Mouse (Mus musculus) limb, embryonic 12.5 days (tissue): Measurements from ENCODE around the gene Olfr665. TPM values are rescaled to one million over a fixed set of nuclear protein-coding genes. Genes with fewer than 3 reads are reported as not detected.

Experiments used
- polyA plus RNA-seq: library from polyadenylated mRNA; unstranded; fragments of >200 nt; fragmentation: Nextera tagmentation; extraction: Ambion mirVana; gene quantifications from 2 replicates; pipeline ENCODE4 v1.2.1, GENCODE M21; 2016

The Olfr665 gene
- polyA plus RNA-seq, 1 experiment from 2014 or later, result not detected

Other genes with a start within 250 kb of the Olfr665 start
- gene Olfr658, start 230.7 kb upstream of the Olfr665 start, polyA plus RNA-seq, result 0.06 TPM in 1 of 2 replicates, not detected in the other
- not detected in 2 replicates for gene Olfr659, start 211.3 kb upstream of the Olfr665 start, polyA plus RNA-seq
- not detected in 2 replicates for gene Olfr661, start 191.5 kb upstream of the Olfr665 start, polyA plus RNA-seq
- not detected in 2 replicates for gene Usp17le, start 100.6 kb upstream of the Olfr665 start, polyA plus RNA-seq
- gene Usp17lb, start 35.4 kb upstream of the Olfr665 start, polyA plus RNA-seq, result not detected in 2 replicates
- gene Usp17la, start 21.0 kb upstream of the Olfr665 start, polyA plus RNA-seq, result not detected in 2 replicates
- gene Olfr666, start 17.9 kb downstream of the Olfr665 start, polyA plus RNA-seq, result not detected in 2 replicates
- gene Olfr667, start 43.5 kb downstream of the Olfr665 start, polyA plus RNA-seq, result not detected in 2 replicates
- not detected in 2 replicates for gene Olfr668, start 50.0 kb downstream of the Olfr665 start, polyA plus RNA-seq
- gene Olfr669, start 56.2 kb downstream of the Olfr665 start, polyA plus RNA-seq, result not detected in 2 replicates
- gene Olfr670, start 84.6 kb downstream of the Olfr665 start, polyA plus RNA-seq, result not detected in 2 replicates
- not detected in 2 replicates for gene Olfr671, start 101.1 kb downstream of the Olfr665 start, polyA plus RNA-seq
- gene Olfr672, start 124.0 kb downstream of the Olfr665 start, polyA plus RNA-seq, result not detected in 2 replicates
- gene Olfr675, start 150.4 kb downstream of the Olfr665 start, polyA plus RNA-seq, result not detected in 2 replicates
- not detected in 2 replicates for gene Olfr676, start 154.7 kb downstream of the Olfr665 start, polyA plus RNA-seq
- not detected in 2 replicates for gene Olfr677, start 173.3 kb downstream of the Olfr665 start, polyA plus RNA-seq
- gene Olfr678, start 186.4 kb downstream of the Olfr665 start, polyA plus RNA-seq, result not detected in 2 replicates
- not detected in 2 replicates for gene Olfr679, start 203.2 kb downstream of the Olfr665 start, polyA plus RNA-seq
- not detected in 2 replicates for gene Olfr680-ps1, start 214.8 kb downstream of the Olfr665 start, polyA plus RNA-seq
- gene Olfr681, start 238.8 kb downstream of the Olfr665 start, polyA plus RNA-seq, result not detected in 2 replicates